Mouse (Mus musculus) liver, embryonic 16.5 days (tissue): ENCODE data around the gene Zfp938. TPM values are rescaled to one million over a fixed set of nuclear protein-coding genes. Genes with fewer than 3 reads are reported as not detected.

Experiments
- ATAC-seq: fragments of 200-750 bp; cut with Nextera tagmentation; 2 replicates; pipeline ENCODE4 v1.8.0; 2017; ENCODE audit warnings: low read depth, mild to moderate bottlenecking, moderate number of reproducible peaks, moderate library complexity
- H3K27ac ChIP-seq: fragments of 300-500 bp; sonication (generic); 2 replicates; pipeline ENCODE4 v1.5.1; 2014; ENCODE audit warnings: mild to moderate bottlenecking, low read length
- H3K27me3 ChIP-seq: fragments of 300-500 bp; sonication (generic); 2 replicates; pipeline ENCODE4 v1.6.1; 2014; ENCODE audit warnings: low read depth, low read length, mixed read lengths; ENCODE audit not compliant: control insufficient read depth, insufficient read depth
- H3K36me3 ChIP-seq: fragments of 300-500 bp; sonication (generic); 2 replicates; pipeline ENCODE4 v1.6.1; 2014; ENCODE audit warnings: mild to moderate bottlenecking; ENCODE audit not compliant: control insufficient read depth, insufficient read depth
- H3K4me1 ChIP-seq: fragments of 300-500 bp; sonication (generic); 2 replicates; pipeline ENCODE4 v1.6.1; 2014; ENCODE audit warnings: low read depth, low read length, mixed read lengths; ENCODE audit not compliant: control insufficient read depth
- H3K4me2 ChIP-seq: fragments of 300-500 bp; sonication (generic); 2 replicates; pipeline ENCODE4 v1.6.1; 2014; ENCODE audit warnings: low read depth, low read length, mixed read lengths
- H3K4me3 ChIP-seq: fragments of 300-500 bp; sonication (generic); 2 replicates; pipeline ENCODE4 v1.5.1; 2014; ENCODE audit warnings: low read depth, mild to moderate bottlenecking, low read length
- H3K9ac ChIP-seq: fragments of 300-500 bp; sonication (generic); 2 replicates; pipeline ENCODE4 v1.6.1; 2014; ENCODE audit warnings: low read depth, low read length
- H3K9me3 ChIP-seq: fragments of 300-500 bp; sonication (generic); replicated peaks from 2 replicates; pipeline ENCODE4 v1.6.1; 2016; ENCODE audit warnings: low read length; ENCODE audit not compliant: control insufficient read depth
- WGBS: fragments of 180-500 bp; shearing (Covaris S2); extraction: QIAGEN DNeasy Blood & Tissue Kit; methylation state at CpG from one replicate; pipeline ENCODE4 v1.1.7; 2014; ENCODE audit not compliant: insufficient replicate concordance; 5-methylcytosine and 5-hydroxymethylcytosine counted together
- polyA plus RNA-seq: library from polyadenylated mRNA; unstranded; fragments of >200 nt; fragmentation: Nextera tagmentation; extraction: Ambion mirVana; gene quantifications from 2 replicates; pipeline ENCODE4 v1.2.1, GENCODE M21; 2015

The Zfp938 gene
- polyA plus RNA-seq: 2.0 and 2.4 TPM in 2 replicates

- ATAC-seq: peak; percentile 95
- 3% methylated on average over 27 of the region's 27 CpGs for WGBS
- no peak within 1 kb of the TSS for H3K27ac ChIP-seq
Measured at GRCm38 (mm10) chr10:82240742-82241400, at the start of gene Zfp938. TSS of gene Zfp938 (minus strand) at chr10:82241280.

GRCm38 (mm10) chr10:82257331-82257730 lies 16.3 kb upstream of the Zfp938 start:
- no peaks in the 10 kb centered on the region for H3K36me3 ChIP-seq
- no peak overlapping the region for H3K4me3 ChIP-seq
- H3K27me3 ChIP-seq: no peaks in the 10 kb centered on the region
- H3K9ac ChIP-seq: no peak overlapping the region
- no peaks in the 10 kb centered on the region for H3K9me3 ChIP-seq
- H3K4me1 ChIP-seq: no peaks in the 10 kb centered on the region
- 59% methylated on average over 2 of the region's 2 CpGs for WGBS
- no peak overlapping the region for H3K27ac ChIP-seq
- no peak for ATAC-seq
- no peak overlapping the region for H3K4me2 ChIP-seq

More at GRCm38 (mm10) chr10:82240742-82241400, at the start of gene Zfp938:
- H3K9me3 ChIP-seq: no peaks in the 10 kb centered on the region
- peak within 1 kb of the TSS; percentile 61 for H3K4me2 ChIP-seq
- H3K9ac ChIP-seq: peak within 1 kb of the TSS; percentile 65
- H3K36me3 ChIP-seq: no peaks in the 10 kb centered on the region
- H3K27me3 ChIP-seq: no peaks in the 10 kb centered on the region
- H3K4me3 ChIP-seq: peak within 1 kb of the TSS; percentile 70
- no peaks in the 10 kb centered on the region for H3K4me1 ChIP-seq

GRCm38 (mm10) chr10:82245021-82245420 lies 3.9 kb upstream of the Zfp938 start:
- Histone ChIP-seq H3K36me3 (no peaks in the 10 kb centered on the region), H3K4me2 (no peak overlapping the region), H3K9me3 (no peaks in the 10 kb centered on the region), H3K27me3 (no peaks in the 10 kb centered on the region), H3K9ac (no peak overlapping the region), H3K4me1 (no peaks in the 10 kb centered on the region), H3K27ac (no peak overlapping the region), H3K4me3 (no peak overlapping the region)
- no peak for ATAC-seq

DNA sequence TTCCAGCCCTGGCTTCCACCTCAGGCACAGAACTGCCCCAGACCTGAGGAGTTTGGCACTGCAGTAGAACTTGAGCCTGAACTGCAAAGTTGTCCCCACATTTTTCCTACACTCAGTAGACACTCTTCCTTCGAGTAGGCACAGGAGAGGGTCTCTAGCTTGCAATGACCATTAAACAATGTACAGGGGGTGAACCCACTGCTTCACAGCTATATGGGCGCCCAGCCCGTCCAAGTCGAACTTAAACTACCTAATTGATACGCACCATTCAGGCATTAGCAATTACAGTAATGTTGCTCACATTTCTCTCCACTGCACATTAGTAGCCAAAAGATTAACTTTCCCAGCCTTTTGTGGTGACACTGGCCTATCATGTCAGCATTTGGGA lies 315 bp upstream of the Zfp938 start:
- Histone ChIP-seq H3K4me2 (peak overlapping the region; percentile 61; the same call in 1 of the 2 replicates), H3K36me3 (no peaks in the 10 kb centered on the region), H3K9me3 (no peaks in the 10 kb centered on the region), H3K4me1 (no peaks in the 10 kb centered on the region), H3K9ac (no peak overlapping the region), H3K27ac (no peak overlapping the region), H3K4me3 (peak overlapping the region; percentile 70), H3K27me3 (no peaks in the 10 kb centered on the region)
- no peak for ATAC-seq
- 49% methylated on average over 5 of the region's 5 CpGs for WGBS

- Histone ChIP-seq H3K4me2 (peak overlapping the region; percentile 68), H3K9me3 (no peaks in the 10 kb centered on the region), H3K27ac (peak overlapping the region; percentile 77), H3K27me3 (no peaks in the 10 kb centered on the region), H3K4me1 (peaks cover 3% of the 10 kb centered on the region; the same call in 1 of the 2 replicates), H3K9ac (peak overlapping the region; percentile 57), H3K36me3 (no peaks in the 10 kb centered on the region), H3K4me3 (peak overlapping the region; percentile 67)
- 6% methylated on average over 47 of the region's 47 CpGs for WGBS
- peak; percentile 95 for ATAC-seq
Measured at GRCm38 (mm10) chr10:82178257-82179064, 62.6 kb downstream of the Zfp938 start.

Other genes with a start within 250 kb of the Zfp938 start
- gene Zfp873, start 193.2 kb downstream of the Zfp938 start, polyA plus RNA-seq: 2.0 and 2.3 TPM in 2 replicates
- gene BC024063, start 157.9 kb downstream of the Zfp938 start, polyA plus RNA-seq: 0.50 and 0.63 TPM in 2 replicates
- gene AU041133, start 113.3 kb downstream of the Zfp938 start, polyA plus RNA-seq: 0.98 and 1.6 TPM in 2 replicates
- not detected in 2 replicates for gene 4932415D10Rik, start 75.3 kb upstream of the Zfp938 start, polyA plus RNA-seq
- 0.93 and 1.2 TPM in 2 replicates for gene Gm4924, start 113.0 kb upstream of the Zfp938 start, polyA plus RNA-seq